Mouse (Mus musculus) hindbrain, postnatal 0 days (tissue): ENCODE data around the gene Spc24. TPM values are rescaled to one million over a fixed set of nuclear protein-coding genes. Genes with fewer than 3 reads are reported as not detected.
"Not testable (repeated sequence)": the region's sequence is repeated elsewhere in the genome, so short reads cannot be mapped to it uniquely, and the experiment has no call there.

ENCODE experiments used
- ATAC-seq: fragments of 200-750 bp; cut with Nextera tagmentation; 2 replicates; pipeline ENCODE4 v1.8.0; 2017; ENCODE audit warnings: mild to moderate bottlenecking, moderate TSS enrichment, moderate library complexity
- DNase-seq: peaks from one replicate; pipeline ENCODE4 v3.0.0-alpha.2; 2015; ENCODE audit warnings: low spot score
- H3K27ac ChIP-seq: fragments of 300-500 bp; sonication (generic); 2 replicates; pipeline ENCODE4 v1.5.1; 2014; ENCODE audit warnings: mild to moderate bottlenecking
- H3K27me3 ChIP-seq: fragments of 300-500 bp; sonication (generic); 2 replicates; pipeline ENCODE4 v1.6.1; 2014; ENCODE audit warnings: low read length, mixed read lengths; ENCODE audit not compliant: insufficient read depth
- H3K36me3 ChIP-seq: fragments of 300-500 bp; sonication (generic); 2 replicates; pipeline ENCODE4 v1.6.1; 2014; ENCODE audit warnings: low read length, mixed read lengths; ENCODE audit not compliant: insufficient read depth
- H3K4me1 ChIP-seq: fragments of 300-500 bp; sonication (generic); 2 replicates; pipeline ENCODE4 v1.6.1; 2014; ENCODE audit warnings: antibody characterized with exemption, low read length, mixed read lengths; ENCODE audit not compliant: insufficient read depth
- H3K4me2 ChIP-seq: fragments of 300-500 bp; sonication (generic); 2 replicates; pipeline ENCODE4 v1.6.1; 2014; ENCODE audit warnings: low read depth, mild to moderate bottlenecking, low read length, moderate library complexity, mixed read lengths
- H3K4me3 ChIP-seq: fragments of 300-500 bp; sonication (generic); 2 replicates; pipeline ENCODE4 v1.5.1; 2014; ENCODE audit warnings: low read length
- H3K9ac ChIP-seq: fragments of 300-500 bp; sonication (generic); replicated peaks from 2 replicates; pipeline ENCODE4 v1.6.1; 2014; ENCODE audit warnings: mild to moderate bottlenecking, low read length, moderate library complexity, mixed read lengths
- H3K9me3 ChIP-seq: fragments of 300-500 bp; sonication (generic); 2 replicates; pipeline ENCODE4 v1.6.1; 2016; ENCODE audit warnings: low read length, mixed read lengths
- CTCF ChIP-seq: IDR thresholded peaks from 2 replicates; pipeline ENCODE4 v1.5.1; 2016; ENCODE audit warnings: antibody characterized with exemption, control low read depth, low read depth
- WGBS: fragments of 180-500 bp; shearing (Covaris S2); extraction: QIAGEN DNeasy Blood & Tissue Kit; methylation state at CpG from one replicate; pipeline ENCODE4 v1.1.7; 2014; 5-methylcytosine and 5-hydroxymethylcytosine counted together
- polyA plus RNA-seq: library from polyadenylated mRNA; unstranded; fragments of >200 nt; fragmentation: Nextera tagmentation; extraction: Ambion mirVana; gene quantifications from 2 replicates; pipeline ENCODE4 v1.2.1, GENCODE M21; 2015
- total RNA-seq: library from RNA; depleted of rRNA; stranded (reverse); fragments of >200 nt; gene quantifications from 2 replicates; pipeline ENCODE4 v1.2.3, GENCODE M21; 2014

Gene Spc24
- total and polyA plus RNA-seq, 2 experiments from 2014 or later, result 20.3 to 26.2 TPM

GRCm38 (mm10) chr9:21794344-21794834, 34.3 kb upstream of the Spc24 start:
- DNase-seq, result no peak
- WGBS, result 91% methylated on average over 18 of the region's 18 CpGs
- ATAC-seq, result no peak
- H3K4me2 ChIP-seq, result no peak overlapping the region
- H3K4me1 ChIP-seq, result no peaks in the 10 kb centered on the region
- H3K36me3 ChIP-seq, result no peaks in the 10 kb centered on the region
- no peak overlapping the region for H3K4me3 ChIP-seq
- H3K9me3 ChIP-seq, result no peaks in the 10 kb centered on the region
- H3K27ac ChIP-seq, result no peak overlapping the region
- no peaks in the 10 kb centered on the region for H3K27me3 ChIP-seq
- H3K9ac ChIP-seq, result no peak overlapping the region
- TF ChIP-seq CTCF, result no peak

- not testable (repeated sequence) for H3K27me3 ChIP-seq, H3K4me2 ChIP-seq, H3K4me3 ChIP-seq, H3K27ac ChIP-seq, H3K9ac ChIP-seq, DNase-seq, H3K36me3 ChIP-seq, ATAC-seq, H3K9me3 ChIP-seq, H3K4me1 ChIP-seq
- WGBS, result 98% methylated on average over 6 of the region's 6 CpGs
These were observed 33.4 kb upstream of the Spc24 start for GRCm38 (mm10) chr9:21793507-21793906.

GRCm38 (mm10) chr9:21792644-21793043, 32.5 kb upstream of the Spc24 start:
- no peak for TF ChIP-seq CTCF
- 30% methylated on average over 8 of the region's 8 CpGs for WGBS
- Histone ChIP-seq H3K9me3 (no peaks in the 10 kb centered on the region), H3K4me3 (no peak overlapping the region), H3K27me3 (no peaks in the 10 kb centered on the region), H3K4me1 (no peaks in the 10 kb centered on the region), H3K36me3 (no peaks in the 10 kb centered on the region), H3K9ac (no peak overlapping the region), H3K27ac (no peak overlapping the region), H3K4me2 (no peak overlapping the region)
- peak; percentile 74 for DNase-seq
- peak; percentile 72 for ATAC-seq

- Histone ChIP-seq H3K4me1 (no peaks in the 10 kb centered on the region), H3K4me2 (no peak overlapping the region), H3K9me3 (no peaks in the 10 kb centered on the region), H3K27ac (no peak overlapping the region), H3K36me3 (no peaks in the 10 kb centered on the region), H3K9ac (no peak overlapping the region), H3K4me3 (no peak overlapping the region), H3K27me3 (no peaks in the 10 kb centered on the region)
- TF ChIP-seq CTCF, result no peak
- ATAC-seq, result no peak
- no peak for DNase-seq
- WGBS, result 68% methylated on average over 8 of the region's 8 CpGs
These were observed 31.8 kb upstream of the Spc24 start for GRCm38 (mm10) chr9:21791861-21792260.

- Histone ChIP-seq H3K27me3 (no peaks in the 10 kb centered on the region), H3K27ac (no peak overlapping the region), H3K4me1 (no peaks in the 10 kb centered on the region), H3K4me2 (no peak overlapping the region), H3K9ac (no peak overlapping the region), H3K36me3 (no peaks in the 10 kb centered on the region), H3K4me3 (no peak overlapping the region), H3K9me3 (no peaks in the 10 kb centered on the region)
- TF ChIP-seq CTCF, result no peak
- ATAC-seq (no peak), DNase-seq (no peak)
- 68% methylated on average over 9 of the region's 9 CpGs for WGBS
These were observed 28.1 kb upstream of the Spc24 start for GRCm38 (mm10) chr9:21788234-21788633.

GRCm38 (mm10) chr9:21787654-21788053, 27.6 kb upstream of the Spc24 start:
- Histone ChIP-seq H3K4me3 (no peak overlapping the region), H3K4me1 (no peaks in the 10 kb centered on the region), H3K9ac (no peak overlapping the region), H3K27ac (no peak overlapping the region), H3K27me3 (no peaks in the 10 kb centered on the region), H3K9me3 (no peaks in the 10 kb centered on the region), H3K36me3 (no peaks in the 10 kb centered on the region), H3K4me2 (no peak overlapping the region)
- DNase-seq, result no peak
- 78% methylated on average over 5 of the region's 5 CpGs for WGBS
- no peak for ATAC-seq
- no peak for TF ChIP-seq CTCF

GRCm38 (mm10) chr9:21786906-21787305, 26.8 kb upstream of the Spc24 start:
- no peaks in the 10 kb centered on the region for H3K27me3 ChIP-seq
- H3K4me2 ChIP-seq, result no peak overlapping the region
- DNase-seq (peak; percentile 69), ATAC-seq (peak; percentile 70)
- H3K27ac ChIP-seq, result no peak overlapping the region
- no peak overlapping the region for H3K9ac ChIP-seq
- TF ChIP-seq CTCF, result peak; percentile 78
- no peaks in the 10 kb centered on the region for H3K9me3 ChIP-seq
- 14% methylated on average over 6 of the region's 6 CpGs for WGBS
- H3K4me1 ChIP-seq, result no peaks in the 10 kb centered on the region
- no peak overlapping the region for H3K4me3 ChIP-seq
- H3K36me3 ChIP-seq, result no peaks in the 10 kb centered on the region

- not testable (repeated sequence) for H3K9me3 ChIP-seq, H3K27me3 ChIP-seq, H3K36me3 ChIP-seq, H3K9ac ChIP-seq, ATAC-seq, DNase-seq, H3K4me3 ChIP-seq, H3K4me1 ChIP-seq, H3K4me2 ChIP-seq, H3K27ac ChIP-seq
- 95% methylated on average over 1 of the region's 2 CpGs for WGBS
These were observed 26.2 kb upstream of the Spc24 start for GRCm38 (mm10) chr9:21786309-21786708.
